Mouse (Mus musculus): ENCODE measurements around the gene Calm5. TPM values are rescaled to one million over a fixed set of nuclear protein-coding genes. Genes with fewer than 3 reads are reported as not detected.

The Calm5 gene
- polyA plus RNA-seq, 1 experiment from 2014 or later: not detected

DNA sequence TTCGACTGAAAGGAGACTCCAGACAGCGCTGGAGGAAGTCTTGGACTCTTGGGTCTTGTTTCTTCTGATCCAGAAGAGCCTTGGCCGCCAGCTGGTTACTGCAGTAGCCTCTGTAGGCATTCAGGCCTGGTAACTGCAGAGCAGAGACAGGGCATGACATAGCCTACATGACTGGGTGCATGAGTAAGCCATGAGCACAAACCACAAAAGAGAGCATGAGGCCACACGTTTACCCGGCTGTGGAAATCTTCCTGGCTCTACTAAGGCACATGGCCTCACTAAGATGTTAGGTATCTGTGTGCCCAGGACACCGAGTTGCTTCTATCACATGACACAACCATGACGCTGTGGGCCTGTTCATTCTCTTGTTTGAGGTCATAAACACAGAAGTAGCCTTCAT, 32.7 kb downstream of the Calm5 start:
- Histone ChIP-seq H3K9ac (replicated peaks; ENCODE audit: low read length) (no peak overlapping the region), H3K4me3 (ENCODE audit: low read length) (no peak overlapping the region), H3K36me3 (ENCODE audit: insufficient read depth, low read length) (peaks cover 56% of the 10 kb centered on the region), H3K9me3 (ENCODE audit: low read length) (no peaks in the 10 kb centered on the region), H3K27ac (ENCODE audit: low read length) (no peak overlapping the region), H3K4me2 (replicated peaks; ENCODE audit: low read depth, low read length) (no peak overlapping the region), H3K27me3 (ENCODE audit: insufficient read depth, low read length) (no peaks in the 10 kb centered on the region), H3K4me1 (ENCODE audit: insufficient read depth, low read length) (peaks cover 11% of the 10 kb centered on the region)
- WGBS: 91% methylated on average over 7 of the region's 7 CpGs
- no peak for ATAC-seq (ENCODE audit: low FRiP score, low TSS enrichment)

DNA sequence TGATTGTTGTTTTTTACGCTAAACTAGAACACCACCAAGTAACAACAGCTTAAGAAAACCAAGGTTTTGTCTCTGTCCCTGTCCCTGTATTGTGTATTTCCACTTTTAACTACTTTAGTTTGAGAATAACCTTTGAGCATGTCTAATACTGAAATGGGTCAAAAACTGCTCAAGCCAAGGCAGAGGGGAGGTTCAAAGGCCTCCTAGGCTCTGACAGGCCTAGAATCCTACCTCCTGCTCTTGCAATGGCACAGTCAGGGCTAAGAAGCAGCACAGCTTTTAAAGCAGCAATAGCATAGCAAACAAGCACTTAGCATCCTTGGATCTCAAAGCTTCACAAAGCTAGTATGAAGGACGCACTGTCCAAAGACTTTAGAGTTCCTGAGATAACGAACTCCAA, 35.1 kb downstream of the Calm5 start:
- H3K4me1 ChIP-seq (ENCODE audit: insufficient read depth, low read length): peaks cover 18% of the 10 kb centered on the region
- ATAC-seq (ENCODE audit: low FRiP score, low TSS enrichment): no peak
- H3K27me3 ChIP-seq (ENCODE audit: insufficient read depth, low read length): no peaks in the 10 kb centered on the region
- no peak overlapping the region for H3K27ac ChIP-seq (ENCODE audit: low read length)
- H3K9ac ChIP-seq (replicated peaks; ENCODE audit: low read length): no peak overlapping the region
- H3K36me3 ChIP-seq (ENCODE audit: insufficient read depth, low read length): peaks cover 43% of the 10 kb centered on the region
- H3K4me3 ChIP-seq (ENCODE audit: low read length): no peak overlapping the region
- 93% methylated on average over 3 of the region's 3 CpGs for WGBS
- no peaks in the 10 kb centered on the region for H3K9me3 ChIP-seq (ENCODE audit: low read length)
- no peak overlapping the region for H3K4me2 ChIP-seq (replicated peaks; ENCODE audit: low read depth, low read length)

DNA sequence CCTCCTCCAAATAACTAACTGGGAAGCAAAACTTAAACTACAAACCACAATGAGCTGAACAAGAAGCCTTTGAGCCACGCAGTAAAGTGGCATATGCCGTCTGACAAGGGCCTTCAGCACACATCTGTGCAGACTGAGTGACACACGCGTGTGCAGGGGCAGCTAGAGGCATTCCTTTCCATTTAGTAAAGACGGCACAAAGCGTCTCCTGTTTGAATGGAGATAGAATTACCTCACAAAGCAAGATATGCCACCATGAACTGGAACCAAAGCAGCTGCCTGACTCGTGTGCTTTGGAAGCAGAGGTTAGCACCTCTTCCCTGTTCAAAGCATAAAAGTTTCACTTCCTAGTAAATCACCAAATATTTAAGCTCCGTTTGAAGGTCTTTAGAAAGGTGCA, 36.1 kb downstream of the Calm5 start:
- Histone ChIP-seq H3K36me3 (ENCODE audit: insufficient read depth, low read length) (peaks cover 33% of the 10 kb centered on the region), H3K9me3 (ENCODE audit: low read length) (no peaks in the 10 kb centered on the region), H3K27ac (ENCODE audit: low read length) (peak overlapping the region; percentile 65), H3K4me3 (ENCODE audit: low read length) (no peak overlapping the region), H3K4me1 (ENCODE audit: insufficient read depth, low read length) (peaks cover 18% of the 10 kb centered on the region), H3K27me3 (ENCODE audit: insufficient read depth, low read length) (no peaks in the 10 kb centered on the region), H3K9ac (replicated peaks; ENCODE audit: low read length) (0 out of 2 replicates have a peak overlapping the region, but pooled peaks have one; percentile 44), H3K4me2 (replicated peaks; ENCODE audit: low read depth, low read length) (peak overlapping the region; percentile 27)
- 19% methylated on average over 8 of the region's 8 CpGs for WGBS
- no peak for ATAC-seq (ENCODE audit: low FRiP score, low TSS enrichment)

DNA sequence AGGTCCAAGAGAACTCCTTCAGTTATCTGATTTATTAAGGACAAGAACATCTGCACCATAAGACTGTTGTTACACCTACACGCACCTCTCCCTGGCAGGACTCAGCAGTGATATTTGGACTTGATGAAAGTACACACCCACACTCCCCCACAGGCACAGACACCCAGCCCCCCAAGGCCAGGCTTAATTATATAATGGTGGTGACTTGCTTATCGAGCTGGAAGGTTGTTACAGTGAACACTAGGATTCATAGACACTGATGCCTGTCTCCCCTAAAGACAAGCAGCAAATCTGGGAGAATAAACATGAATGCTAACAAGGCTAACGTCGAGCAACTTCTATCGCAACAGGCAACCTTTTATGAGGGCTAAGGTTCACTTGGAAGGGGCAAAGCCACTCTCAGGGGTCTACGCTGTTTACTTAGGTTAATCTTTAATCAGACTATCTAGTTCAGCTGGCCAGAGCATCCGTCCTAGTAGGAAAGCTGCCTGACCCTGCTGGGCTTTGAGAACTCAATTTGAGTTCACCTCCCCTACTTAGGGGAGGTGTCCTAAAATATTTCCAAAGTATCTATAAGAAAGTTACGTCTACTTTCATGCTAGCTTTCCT, 37.6 kb downstream of the Calm5 start:
- Histone ChIP-seq H3K27ac (ENCODE audit: low read length) (peak overlapping the region; percentile 69; the same call in 1 of the 2 replicates), H3K9me3 (ENCODE audit: low read length) (no peaks in the 10 kb centered on the region), H3K27me3 (ENCODE audit: insufficient read depth, low read length) (no peaks in the 10 kb centered on the region), H3K9ac (replicated peaks; ENCODE audit: low read length) (peak overlapping the region; percentile 54), H3K36me3 (ENCODE audit: insufficient read depth, low read length) (peaks cover 24% of the 10 kb centered on the region), H3K4me3 (ENCODE audit: low read length) (peak overlapping the region; percentile 72), H3K4me2 (replicated peaks; ENCODE audit: low read depth, low read length) (peak overlapping the region; percentile 71), H3K4me1 (ENCODE audit: insufficient read depth, low read length) (peaks cover 18% of the 10 kb centered on the region)
- 29% methylated on average over 8 of the region's 8 CpGs for WGBS
- ATAC-seq (ENCODE audit: low FRiP score, low TSS enrichment): peak; percentile 32; the same call in 1 of the 2 replicates

DNA sequence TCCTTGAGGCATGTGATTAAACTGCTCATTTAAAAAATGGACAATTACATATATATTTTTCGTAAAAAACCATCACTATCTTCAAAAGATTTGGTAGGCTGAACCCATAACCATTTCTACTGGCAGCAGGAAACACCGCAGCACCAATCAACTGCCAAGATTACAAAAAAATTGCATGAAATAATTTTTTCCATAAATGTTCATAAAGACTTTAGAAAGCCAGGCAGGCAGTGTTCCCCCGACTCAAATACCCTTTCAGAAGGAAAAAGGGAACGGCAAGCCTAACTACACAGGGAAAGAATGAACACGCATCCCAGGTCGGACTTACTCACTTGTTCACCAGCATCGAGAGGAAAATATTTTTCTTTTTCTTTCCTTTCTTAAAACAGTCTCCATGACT, 38.6 kb downstream of the Calm5 start:
- WGBS: 21% methylated on average over 7 of the region's 7 CpGs
- ATAC-seq (ENCODE audit: low FRiP score, low TSS enrichment): no peak
- H3K4me1 ChIP-seq (ENCODE audit: insufficient read depth, low read length): peaks cover 18% of the 10 kb centered on the region

DNA sequence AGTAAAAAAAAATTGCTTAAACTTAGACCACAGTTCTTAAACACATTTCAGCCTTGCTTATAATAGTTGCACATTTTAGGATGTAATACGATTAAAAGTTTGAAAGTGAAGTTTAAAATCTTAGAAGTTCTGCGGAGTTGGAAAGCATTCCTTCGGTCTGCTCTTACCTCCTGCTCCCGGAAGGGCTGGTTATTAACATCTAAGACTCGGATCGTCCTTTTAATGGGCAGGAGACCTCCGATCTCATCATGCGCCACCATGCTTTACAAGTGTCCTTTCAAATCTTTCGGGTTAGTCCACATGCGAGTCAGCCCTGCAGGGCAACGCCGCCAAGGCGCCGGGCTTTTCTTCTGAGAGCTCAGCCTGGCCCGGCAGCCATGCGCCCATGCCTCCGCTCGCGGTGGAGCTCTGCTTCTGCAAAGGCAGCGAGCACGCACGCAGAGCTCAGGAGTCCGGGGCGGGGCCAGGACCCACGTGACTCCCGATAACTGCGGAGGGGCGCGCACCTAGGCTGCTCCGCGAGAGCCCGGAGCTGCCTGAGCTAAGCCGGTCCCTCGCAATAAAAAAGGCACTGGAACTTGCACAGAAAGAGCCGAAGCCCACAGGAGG, 39.3 kb downstream of the Calm5 start:
- Histone ChIP-seq H3K9me3 (ENCODE audit: low read length) (no peaks in the 10 kb centered on the region), H3K4me1 (ENCODE audit: insufficient read depth, low read length) (peaks cover 18% of the 10 kb centered on the region), H3K9ac (replicated peaks; ENCODE audit: low read length) (peak overlapping the region; percentile 86), H3K36me3 (ENCODE audit: insufficient read depth, low read length) (peaks cover 7% of the 10 kb centered on the region; the same call in 1 of the 2 replicates), H3K4me3 (ENCODE audit: low read length) (peak overlapping the region; percentile 72), H3K4me2 (replicated peaks; ENCODE audit: low read depth, low read length) (peak overlapping the region; percentile 71), H3K27me3 (ENCODE audit: insufficient read depth, low read length) (no peaks in the 10 kb centered on the region), H3K27ac (ENCODE audit: low read length) (peak overlapping the region; percentile 76)
- 0% methylated on average over 35 of the region's 35 CpGs for WGBS
- ATAC-seq (ENCODE audit: low FRiP score, low TSS enrichment): peak; percentile 98

More for the DNA sequence above, 38.6 kb downstream of the Calm5 start:
- Histone ChIP-seq H3K9me3 (ENCODE audit: low read length) (no peaks in the 10 kb centered on the region), H3K4me3 (ENCODE audit: low read length) (peak overlapping the region; percentile 72), H3K4me2 (replicated peaks; ENCODE audit: low read depth, low read length) (peak overlapping the region; percentile 71), H3K27me3 (ENCODE audit: insufficient read depth, low read length) (no peaks in the 10 kb centered on the region), H3K36me3 (ENCODE audit: insufficient read depth, low read length) (peaks cover 13% of the 10 kb centered on the region), H3K9ac (replicated peaks; ENCODE audit: low read length) (peak overlapping the region; percentile 70), H3K27ac (ENCODE audit: low read length) (peak overlapping the region; percentile 43; the same call in 1 of the 2 replicates)

DNA sequence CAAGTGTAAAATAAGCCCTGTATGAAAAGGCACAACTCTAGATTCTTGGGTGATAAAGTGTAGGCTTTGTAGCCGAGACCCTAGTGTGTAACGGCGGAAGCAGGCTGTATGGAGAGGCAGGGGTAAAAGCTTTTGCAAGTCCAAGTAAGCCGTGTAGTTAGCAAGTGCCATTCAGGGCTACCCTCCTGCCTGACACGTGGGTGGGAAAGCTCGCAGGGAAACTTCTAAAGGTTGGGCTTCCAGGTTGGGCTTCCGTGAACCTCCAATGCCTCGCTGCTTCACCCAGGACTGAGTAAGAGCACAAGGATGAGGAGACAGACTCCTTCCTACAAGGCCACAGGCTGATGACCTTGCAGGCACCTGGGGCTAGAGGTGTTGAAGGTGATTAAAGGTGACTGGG, 40.6 kb downstream of the Calm5 start:
- Histone ChIP-seq H3K9me3 (ENCODE audit: low read length) (no peaks in the 10 kb centered on the region), H3K4me3 (ENCODE audit: low read length) (no peak overlapping the region), H3K27ac (ENCODE audit: low read length) (no peak overlapping the region), H3K36me3 (ENCODE audit: insufficient read depth, low read length) (0 out of 2 replicates have a peak, but pooled peaks cover 6% of the 10 kb centered on the region), H3K4me1 (ENCODE audit: insufficient read depth, low read length) (peaks cover 18% of the 10 kb centered on the region), H3K4me2 (replicated peaks; ENCODE audit: low read depth, low read length) (no peak overlapping the region), H3K27me3 (ENCODE audit: insufficient read depth, low read length) (no peaks in the 10 kb centered on the region), H3K9ac (replicated peaks; ENCODE audit: low read length) (no peak overlapping the region)
- no peak for ATAC-seq (ENCODE audit: low FRiP score, low TSS enrichment)
- 70% methylated on average over 8 of the region's 8 CpGs for WGBS

DNA sequence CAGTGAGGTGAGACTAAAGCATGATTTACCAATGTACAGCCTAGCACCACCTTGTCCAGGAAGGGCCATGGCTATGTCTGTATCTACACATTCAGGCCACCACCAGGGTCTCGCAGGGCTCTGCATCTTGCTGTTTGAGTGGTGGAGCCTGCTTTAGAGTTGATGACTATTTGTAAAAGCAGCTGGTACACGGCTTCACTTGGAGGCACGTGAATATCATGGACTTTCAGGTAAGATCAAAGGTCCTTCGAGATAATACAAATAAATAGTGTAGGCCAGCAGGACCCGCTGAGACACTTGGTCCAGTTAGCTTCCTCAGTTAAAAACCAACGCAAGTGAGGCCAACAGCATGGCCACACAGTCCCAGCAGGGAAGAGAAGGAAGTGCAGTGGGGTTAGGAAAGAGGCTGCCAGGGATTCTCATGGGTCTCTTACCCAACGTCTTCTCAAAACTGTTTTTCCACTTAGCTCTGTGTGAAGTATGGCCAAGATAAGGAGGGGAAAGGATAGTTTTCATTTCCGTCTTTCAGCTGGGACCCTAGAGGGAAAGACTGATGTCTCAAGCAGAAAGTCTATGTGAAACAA, 41.5 kb downstream of the Calm5 start:
- Histone ChIP-seq H3K27me3 (ENCODE audit: insufficient read depth, low read length) (no peaks in the 10 kb centered on the region), H3K27ac (ENCODE audit: low read length) (no peak overlapping the region), H3K9ac (replicated peaks; ENCODE audit: low read length) (no peak overlapping the region), H3K9me3 (ENCODE audit: low read length) (no peaks in the 10 kb centered on the region), H3K4me2 (replicated peaks; ENCODE audit: low read depth, low read length) (no peak overlapping the region), H3K36me3 (ENCODE audit: insufficient read depth, low read length) (0 out of 2 replicates have a peak, but pooled peaks cover 6% of the 10 kb centered on the region), H3K4me3 (ENCODE audit: low read length) (no peak overlapping the region), H3K4me1 (ENCODE audit: insufficient read depth, low read length) (peaks cover 11% of the 10 kb centered on the region)
- no peak for ATAC-seq (ENCODE audit: low FRiP score, low TSS enrichment)
- WGBS: 88% methylated on average over 8 of the region's 8 CpGs

DNA sequence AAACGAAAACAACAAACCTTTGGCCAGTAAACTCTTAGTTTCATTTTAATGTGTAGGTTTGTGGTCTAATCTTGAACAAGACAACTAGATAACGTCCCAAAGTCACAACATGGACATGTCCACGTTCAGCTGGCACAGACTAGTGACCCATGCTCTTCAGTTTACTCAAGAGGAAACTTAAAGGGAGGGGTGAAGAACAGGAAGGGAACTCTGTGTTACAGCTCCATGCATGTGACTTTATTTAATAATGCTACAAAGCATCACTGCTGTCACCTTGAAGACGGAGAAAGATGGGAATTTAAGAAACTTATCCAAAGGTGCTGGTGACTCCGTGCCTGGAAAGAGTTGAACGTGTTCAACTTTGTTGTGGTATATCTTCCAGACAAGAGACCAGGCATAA, 42.1 kb downstream of the Calm5 start:
- Histone ChIP-seq H3K4me2 (replicated peaks; ENCODE audit: low read depth, low read length) (no peak overlapping the region), H3K9me3 (ENCODE audit: low read length) (no peaks in the 10 kb centered on the region), H3K36me3 (ENCODE audit: insufficient read depth, low read length) (0 out of 2 replicates have a peak, but pooled peaks cover 6% of the 10 kb centered on the region), H3K4me3 (ENCODE audit: low read length) (no peak overlapping the region), H3K27ac (ENCODE audit: low read length) (no peak overlapping the region), H3K4me1 (ENCODE audit: insufficient read depth, low read length) (peaks cover 11% of the 10 kb centered on the region), H3K27me3 (ENCODE audit: insufficient read depth, low read length) (no peaks in the 10 kb centered on the region), H3K9ac (replicated peaks; ENCODE audit: low read length) (no peak overlapping the region)
- no peak for ATAC-seq (ENCODE audit: low FRiP score, low TSS enrichment)
- WGBS: 85% methylated on average over 6 of the region's 6 CpGs

DNA sequence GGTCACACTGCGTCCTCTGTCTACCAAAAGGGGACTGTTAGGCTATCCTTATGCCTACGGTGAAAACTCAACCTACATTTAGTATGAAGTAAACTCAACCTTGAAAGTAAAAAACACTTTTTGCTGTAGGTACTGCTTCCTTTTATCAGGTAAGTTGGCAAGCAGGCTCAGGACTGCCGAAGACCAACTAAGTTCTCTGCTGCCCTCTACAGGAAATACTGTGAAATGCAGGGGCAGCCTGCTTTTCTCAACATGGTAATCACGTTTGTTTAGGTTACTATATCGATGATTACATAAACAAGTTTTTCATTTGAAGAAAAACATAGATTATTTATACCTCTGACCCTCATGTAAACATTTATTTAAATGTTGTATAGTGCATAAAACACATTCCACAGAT, 42.9 kb downstream of the Calm5 start:
- Histone ChIP-seq H3K27me3 (ENCODE audit: insufficient read depth, low read length) (no peaks in the 10 kb centered on the region), H3K4me3 (ENCODE audit: low read length) (no peak overlapping the region), H3K9ac (replicated peaks; ENCODE audit: low read length) (no peak overlapping the region), H3K27ac (ENCODE audit: low read length) (no peak overlapping the region), H3K4me1 (ENCODE audit: insufficient read depth, low read length) (peaks cover 5% of the 10 kb centered on the region), H3K9me3 (ENCODE audit: low read length) (no peaks in the 10 kb centered on the region), H3K36me3 (ENCODE audit: insufficient read depth, low read length) (0 out of 2 replicates have a peak, but pooled peaks cover 6% of the 10 kb centered on the region), H3K4me2 (replicated peaks; ENCODE audit: low read depth, low read length) (no peak overlapping the region)
- WGBS: 38% methylated on average over 5 of the region's 5 CpGs
- ATAC-seq (ENCODE audit: low FRiP score, low TSS enrichment): no peak

All from kidney, embryonic 16.5 days (tissue).